Mouse (Mus musculus) lung, postnatal 36 days (tissue): ENCODE results near the gene Stox2.
"Not testable (repeated sequence)": the region's sequence is repeated elsewhere in the genome, so short reads cannot be mapped to it uniquely, and the experiment has no call there.

Experiments
- DNase-seq: peaks from one replicate; pipeline ENCODE4 v3.0.0; 2022; ENCODE audit warnings: mixed read lengths

Stox2 gene

DNA sequence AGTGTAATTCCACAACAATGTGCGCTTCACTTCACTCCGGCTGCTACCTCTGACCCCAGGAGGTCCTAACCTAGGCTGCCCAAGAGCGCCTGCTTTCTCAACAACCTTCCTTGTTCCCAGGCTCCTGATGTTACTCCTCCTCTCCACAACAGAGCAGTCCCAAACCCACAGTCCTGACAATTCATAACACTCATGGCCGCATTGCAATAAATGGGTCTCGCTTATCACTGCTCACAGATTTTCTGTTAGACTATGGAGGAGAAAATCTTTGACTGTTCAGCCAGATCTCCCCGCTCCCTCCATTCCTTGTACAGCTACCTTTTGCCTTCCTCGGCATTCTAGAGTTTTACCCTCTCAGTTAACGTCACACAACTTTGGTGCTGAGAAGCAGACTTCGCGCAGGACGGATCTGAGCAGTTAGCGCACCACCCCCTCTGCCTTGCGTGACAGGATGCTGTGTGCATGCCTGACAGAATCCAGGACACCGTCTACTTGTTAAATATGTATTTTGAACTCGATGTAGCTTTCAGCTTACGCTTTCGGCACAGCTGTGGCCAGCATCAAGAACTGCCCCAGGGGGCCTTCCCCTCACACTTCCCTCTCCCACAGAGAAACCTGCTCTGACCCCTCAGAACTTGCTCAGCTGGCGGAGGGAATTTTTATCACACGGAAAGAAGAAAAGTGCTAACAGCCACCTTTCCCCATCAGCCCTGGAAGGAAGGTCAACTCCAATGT lies at the start of gene Stox2:
Gene Stox2, minus strand, starts transcription at position 51 of the 735 bp plus-strand sequence.
- no peak for DNase-seq

DNA sequence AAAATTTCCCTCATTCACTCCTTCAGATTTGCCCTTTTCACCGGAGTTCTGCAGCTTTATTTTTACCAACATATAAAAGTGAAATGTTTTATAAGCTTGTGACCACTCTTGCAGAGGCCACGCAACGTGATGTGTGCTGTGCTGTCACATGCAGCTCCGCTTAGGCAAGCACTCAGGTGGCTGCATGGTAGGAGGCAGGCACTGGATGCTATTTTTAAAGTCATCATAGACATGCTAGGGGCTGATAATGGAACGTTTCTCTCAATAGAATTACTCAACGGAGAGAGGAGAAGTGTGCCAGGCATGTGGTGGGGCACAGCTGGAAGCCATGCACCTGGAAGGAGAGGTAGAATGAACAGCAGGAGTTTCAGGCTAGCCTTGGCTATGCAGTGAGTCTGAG lies 49.3 kb upstream of the Stox2 start:
- no peak for DNase-seq

DNA sequence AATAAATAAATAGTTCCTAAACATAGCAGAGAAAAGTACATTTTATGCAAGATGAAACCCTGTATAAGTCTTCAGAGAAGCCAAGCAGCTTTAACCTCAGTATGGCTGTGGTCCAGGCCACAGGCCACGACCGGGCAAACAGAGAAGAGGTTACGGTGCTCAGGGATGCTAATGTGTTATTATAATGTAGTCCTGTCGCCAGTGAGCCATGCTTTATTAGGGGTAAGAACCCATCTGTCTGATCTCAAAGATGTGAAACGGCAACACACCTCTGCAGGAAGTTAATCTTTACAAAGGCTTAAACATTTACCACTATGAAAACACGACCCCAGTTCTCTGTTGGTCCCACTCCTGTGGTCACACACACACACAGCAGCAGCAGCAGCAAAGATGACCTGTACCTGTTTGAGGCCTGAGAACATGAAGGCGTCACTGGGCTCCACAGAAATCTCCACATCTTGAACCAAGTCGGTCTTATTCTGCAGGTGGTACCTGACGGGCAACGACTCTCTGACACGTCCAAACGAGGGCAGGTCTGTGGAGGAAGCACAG lies 48.5 kb upstream of the Stox2 start:
- no peak for DNase-seq

DNA sequence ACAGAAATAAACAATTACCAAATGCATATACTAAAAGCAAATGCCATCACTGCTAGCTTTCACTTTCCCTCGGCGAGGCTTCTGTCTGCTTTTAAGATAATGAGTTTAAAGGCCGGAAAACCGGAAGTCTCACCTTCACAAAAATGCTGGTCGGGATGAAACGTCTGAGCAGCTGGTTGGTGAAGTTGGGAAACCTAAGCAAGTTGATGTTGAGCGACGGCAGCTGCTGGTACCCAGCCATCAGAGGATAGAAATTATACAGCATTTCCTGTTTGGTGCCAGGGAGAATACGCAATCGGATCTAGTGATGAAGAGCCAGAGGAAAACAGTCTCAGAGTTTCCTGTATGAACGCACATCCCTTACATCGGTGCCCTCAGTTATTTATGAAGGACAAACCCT lies 46.9 kb upstream of the Stox2 start:
- DNase-seq = peak; percentile 33

DNA sequence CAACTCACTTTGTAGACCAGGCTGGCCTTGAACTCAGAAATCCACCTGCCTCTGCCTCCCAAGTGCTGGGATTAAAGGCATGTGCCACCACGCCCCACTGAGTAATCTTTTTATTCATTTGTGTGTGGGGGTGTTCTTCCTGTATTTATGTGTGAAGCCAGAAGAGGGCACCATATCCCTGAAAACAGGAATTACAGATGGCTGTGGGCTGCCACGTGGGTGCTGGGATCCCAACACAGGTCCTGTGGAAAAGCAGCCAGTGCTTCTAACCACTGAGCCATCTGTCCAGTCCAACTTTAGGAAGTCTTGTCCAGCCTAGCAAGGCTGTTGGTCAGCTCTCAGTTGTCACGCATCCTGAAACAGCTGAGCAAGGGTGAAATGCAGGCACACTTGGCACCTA lies 41.1 kb upstream of the Stox2 start:
- no peak for DNase-seq

DNA sequence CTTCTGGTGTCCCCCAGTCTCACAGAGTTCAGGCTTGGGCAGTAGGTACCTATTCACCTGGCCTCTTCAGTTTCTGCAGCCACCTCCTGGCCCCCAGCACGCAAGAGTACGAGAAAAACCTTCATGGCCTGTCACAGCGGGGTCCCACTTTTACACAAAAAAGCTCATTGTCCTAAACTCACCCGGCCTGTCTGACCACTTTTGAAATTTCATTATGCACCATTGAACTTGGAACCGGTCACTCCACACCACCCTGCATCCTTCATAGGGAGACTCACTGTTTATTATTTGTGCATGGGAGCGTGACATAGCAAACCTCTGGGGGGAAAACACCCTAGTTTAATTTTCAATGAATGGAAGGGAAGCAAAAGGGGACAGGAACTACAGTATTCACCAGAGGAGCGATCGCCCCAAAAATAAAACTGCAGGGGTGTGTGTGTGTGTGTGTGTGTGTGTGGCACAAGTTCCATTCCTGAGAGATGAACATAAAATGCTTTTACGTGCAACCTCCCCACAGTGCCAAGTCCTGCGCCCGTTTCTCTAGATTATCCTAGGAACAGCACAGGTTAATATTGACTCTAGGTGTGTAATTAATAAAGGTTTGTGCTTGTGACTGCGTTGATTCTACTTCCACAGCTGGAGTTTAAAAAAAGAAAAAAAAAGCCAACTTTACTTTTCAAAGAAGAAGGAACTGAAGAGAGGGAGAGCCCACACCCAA lies 36.4 kb upstream of the Stox2 start:
- DNase-seq = no peak

DNA sequence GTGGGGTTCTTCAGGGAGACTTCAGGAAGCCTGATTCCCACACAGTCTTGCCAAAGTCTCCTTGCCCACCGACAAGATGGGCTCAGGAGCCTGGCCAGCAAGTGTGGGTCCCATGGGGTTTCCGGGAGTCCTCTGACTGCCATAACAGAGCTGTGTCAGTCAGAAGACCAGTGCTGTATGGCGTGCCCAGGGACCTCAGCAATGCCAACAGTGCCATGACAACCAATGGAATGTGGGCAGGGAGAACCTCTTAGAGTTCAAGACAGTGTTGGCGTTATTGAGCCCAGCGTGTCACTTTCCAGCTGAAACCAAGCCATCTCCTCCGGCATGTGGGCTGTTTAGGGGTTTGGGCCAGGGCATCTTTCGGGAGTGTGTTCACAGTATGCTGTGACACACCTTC lies 33.9 kb upstream of the Stox2 start:
- DNase-seq = no peak

DNA sequence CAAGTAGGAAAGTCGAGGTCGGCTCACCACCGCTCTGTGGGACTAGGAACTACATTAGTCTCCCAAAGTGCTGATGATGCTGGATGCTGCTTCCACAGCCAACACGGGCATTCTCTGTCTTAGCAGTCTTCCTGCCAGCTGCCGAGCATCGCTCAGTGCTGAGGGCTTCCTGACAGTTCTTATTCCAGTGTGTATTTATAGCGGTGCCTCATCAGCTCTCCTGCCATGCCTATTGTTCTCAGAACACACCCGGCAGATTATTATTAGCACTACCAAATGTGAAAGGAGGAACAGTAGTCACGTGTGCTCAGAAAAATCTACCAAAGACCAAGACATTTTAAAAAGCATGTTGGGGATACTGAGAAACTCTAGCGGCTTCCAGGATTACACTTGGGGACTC lies 15.5 kb upstream of the Stox2 start:
- peak; percentile 11 for DNase-seq

DNA sequence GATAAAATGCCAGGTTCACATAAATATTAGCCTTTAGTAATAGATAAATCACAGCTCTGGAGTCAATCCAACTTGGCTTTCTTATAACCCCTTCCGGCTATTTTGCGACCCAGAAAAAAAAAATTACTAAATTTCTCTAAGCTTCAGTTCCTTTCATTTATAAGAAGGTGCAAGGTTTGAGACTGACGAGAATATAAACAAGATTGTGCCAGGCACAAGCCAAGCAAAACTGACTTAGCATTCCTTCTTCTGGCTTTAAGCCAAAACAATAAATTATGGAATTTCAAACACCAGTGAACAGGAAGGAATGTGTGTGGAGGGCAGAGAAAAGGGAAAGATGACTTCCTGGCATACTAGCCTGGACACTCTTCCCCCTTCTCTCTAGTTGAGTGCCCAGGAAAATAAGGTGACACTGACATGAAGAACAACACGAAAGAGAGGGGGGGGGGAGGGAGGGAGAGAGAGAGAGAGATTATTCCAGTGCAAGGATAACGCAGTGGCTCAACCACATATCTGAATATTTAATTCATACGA lies 13.1 kb upstream of the Stox2 start:
- DNase-seq = no peak

DNA sequence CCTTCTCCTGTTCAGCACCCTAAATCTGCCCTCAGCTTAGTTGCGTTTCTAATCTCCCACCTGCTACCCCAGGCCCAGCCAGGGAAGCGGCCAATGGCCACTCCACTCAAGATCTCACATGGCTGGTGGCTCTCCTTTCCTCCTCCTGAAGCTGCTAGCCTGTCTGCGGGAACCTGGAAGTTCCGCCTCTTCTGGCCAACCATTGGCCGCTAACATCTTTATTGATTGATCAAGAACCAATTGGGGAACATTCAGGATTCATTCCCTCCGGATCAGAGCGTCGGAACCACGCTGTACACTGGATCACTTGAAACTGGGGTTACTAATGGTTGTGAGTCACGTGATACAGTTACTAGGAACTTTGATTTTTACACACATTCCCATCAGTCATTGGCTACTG lies 12.4 kb upstream of the Stox2 start:
- DNase-seq = peak; percentile 19

DNA sequence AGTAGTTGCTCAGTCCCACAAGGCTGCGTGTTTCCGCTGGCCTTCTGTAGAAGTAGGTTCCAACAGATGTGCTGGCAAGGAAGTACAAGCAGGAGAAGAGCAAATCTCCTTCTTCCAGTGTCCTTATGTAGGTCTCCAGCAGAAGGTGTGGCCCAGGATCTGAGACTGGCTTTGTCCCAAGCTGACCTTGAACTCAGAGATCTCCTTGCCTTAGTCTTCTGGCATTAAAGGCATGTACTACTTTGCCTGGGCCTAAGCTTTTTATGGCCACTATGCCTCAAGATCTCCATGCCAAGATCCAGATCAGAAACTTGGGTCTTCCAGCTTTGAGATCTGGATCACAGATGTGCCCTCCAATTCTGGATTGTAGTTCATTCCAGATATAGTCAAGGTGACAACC lies 3.0 kb upstream of the Stox2 start:
- DNase-seq = not testable (repeated sequence)

DNA sequence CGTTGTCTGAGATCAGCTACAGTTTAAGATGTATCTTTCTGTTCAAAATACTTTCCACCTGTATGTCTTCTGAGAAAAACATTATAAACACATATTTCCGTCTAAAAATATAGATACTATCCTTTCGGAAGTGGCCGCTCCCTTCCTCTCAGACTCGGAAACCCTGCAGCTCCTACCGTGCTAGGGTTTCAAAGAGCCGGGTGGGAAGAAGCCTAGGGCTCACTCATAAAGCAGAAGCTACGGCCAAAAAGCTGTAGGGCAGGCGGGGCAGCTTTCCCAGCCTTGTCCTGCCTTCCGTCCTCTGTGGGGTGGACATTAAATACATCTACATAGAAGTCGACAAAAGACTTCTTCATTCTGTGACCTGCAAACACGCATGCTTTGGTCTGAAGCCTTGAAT lies 6.9 kb downstream of the Stox2 start:
- DNase-seq = peak; percentile 15

DNA sequence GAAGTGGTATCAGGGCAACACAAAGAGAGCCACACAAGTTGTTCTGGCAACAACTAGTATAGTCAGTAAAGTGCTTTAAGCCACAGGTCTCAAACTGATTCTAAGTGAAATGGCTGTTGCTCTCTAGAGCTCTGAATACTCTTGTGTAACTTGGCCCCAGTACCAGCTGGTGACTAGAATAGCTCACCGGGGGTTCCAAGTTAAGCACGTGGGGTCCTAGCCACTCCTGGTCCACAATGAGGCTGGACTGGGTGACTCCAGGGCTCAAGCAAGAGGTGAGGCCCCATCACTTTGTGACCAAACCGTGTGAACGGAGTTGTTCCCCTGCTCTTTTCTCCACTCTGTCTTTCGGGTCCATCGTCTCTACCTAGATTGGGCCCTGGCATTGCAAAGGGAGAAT lies 8.2 kb downstream of the Stox2 start:
- DNase-seq = no peak

DNA sequence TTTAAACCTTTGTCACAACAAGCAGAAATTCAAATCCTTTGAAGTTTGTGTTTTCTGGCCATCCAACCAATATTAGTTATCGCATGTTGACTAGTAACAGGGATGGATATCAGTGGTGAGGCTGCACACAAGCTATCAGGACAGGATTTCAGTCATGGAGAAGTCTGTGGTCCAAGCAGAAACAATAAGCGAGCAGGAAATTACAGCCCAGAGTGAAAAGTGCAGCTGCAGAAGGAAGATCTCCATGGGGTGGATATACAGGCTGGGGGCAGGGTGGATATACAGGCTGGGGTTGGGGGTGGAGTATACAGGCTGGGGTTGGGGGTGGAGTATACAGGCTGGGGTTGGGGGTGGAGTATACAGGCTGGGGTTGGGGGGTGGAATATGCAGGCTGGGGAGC lies 10.3 kb downstream of the Stox2 start:
- no peak for DNase-seq

DNA sequence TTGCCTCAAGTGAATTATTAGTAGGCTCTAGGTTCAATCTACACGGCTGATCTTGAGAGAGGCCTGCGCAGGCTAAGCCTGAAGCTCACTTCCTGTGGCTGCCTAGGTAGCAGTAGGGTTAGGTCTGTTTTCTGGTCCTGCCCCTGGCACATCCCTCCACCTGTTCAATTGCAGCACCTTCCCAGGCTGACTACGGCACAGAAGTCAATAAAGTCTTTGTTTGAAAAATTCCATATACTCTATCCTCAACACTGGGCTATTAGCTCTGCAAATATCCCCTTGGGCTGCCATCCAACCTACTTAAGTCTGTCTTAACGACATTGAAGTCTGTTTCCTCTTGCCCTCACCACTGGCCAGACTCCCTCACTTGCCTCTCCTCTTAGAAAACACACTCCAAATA lies 10.8 kb downstream of the Stox2 start:
- DNase-seq = peak; percentile 72

DNA sequence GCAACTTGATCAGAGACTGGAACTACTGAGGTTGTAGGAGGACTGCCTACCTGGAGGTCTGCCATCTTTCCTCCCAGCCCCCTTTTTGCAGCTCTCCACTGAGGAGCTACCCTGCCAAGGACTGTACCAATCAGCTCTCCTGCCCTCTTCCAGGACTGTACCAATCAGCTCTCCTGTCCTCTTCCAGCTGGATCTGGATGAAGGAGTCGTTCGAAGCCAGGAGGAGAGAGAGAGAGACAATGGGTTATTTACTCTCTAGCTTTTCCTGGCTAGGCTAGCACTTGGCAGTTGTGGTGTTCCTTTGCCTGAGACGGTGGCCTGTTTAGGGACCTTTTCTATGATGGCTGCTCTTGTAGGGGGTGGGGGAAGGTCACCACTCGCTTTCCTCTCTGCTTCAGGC lies 14.9 kb downstream of the Stox2 start:
- DNase-seq = no peak

DNA sequence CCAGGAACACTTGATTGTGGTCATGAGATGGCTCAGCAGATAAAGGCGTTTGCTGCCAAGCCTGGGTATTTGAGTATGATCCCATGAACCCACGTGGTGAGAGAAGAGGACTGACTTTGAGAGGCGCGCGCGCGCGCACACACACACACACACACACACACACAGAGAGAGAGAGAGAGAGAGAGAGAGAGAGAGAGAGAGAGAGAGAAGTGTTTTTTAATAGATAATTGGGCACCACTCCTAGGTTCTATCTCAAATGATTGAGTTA lies 32.0 kb downstream of the Stox2 start:
- peak; percentile 49 for DNase-seq

DNA sequence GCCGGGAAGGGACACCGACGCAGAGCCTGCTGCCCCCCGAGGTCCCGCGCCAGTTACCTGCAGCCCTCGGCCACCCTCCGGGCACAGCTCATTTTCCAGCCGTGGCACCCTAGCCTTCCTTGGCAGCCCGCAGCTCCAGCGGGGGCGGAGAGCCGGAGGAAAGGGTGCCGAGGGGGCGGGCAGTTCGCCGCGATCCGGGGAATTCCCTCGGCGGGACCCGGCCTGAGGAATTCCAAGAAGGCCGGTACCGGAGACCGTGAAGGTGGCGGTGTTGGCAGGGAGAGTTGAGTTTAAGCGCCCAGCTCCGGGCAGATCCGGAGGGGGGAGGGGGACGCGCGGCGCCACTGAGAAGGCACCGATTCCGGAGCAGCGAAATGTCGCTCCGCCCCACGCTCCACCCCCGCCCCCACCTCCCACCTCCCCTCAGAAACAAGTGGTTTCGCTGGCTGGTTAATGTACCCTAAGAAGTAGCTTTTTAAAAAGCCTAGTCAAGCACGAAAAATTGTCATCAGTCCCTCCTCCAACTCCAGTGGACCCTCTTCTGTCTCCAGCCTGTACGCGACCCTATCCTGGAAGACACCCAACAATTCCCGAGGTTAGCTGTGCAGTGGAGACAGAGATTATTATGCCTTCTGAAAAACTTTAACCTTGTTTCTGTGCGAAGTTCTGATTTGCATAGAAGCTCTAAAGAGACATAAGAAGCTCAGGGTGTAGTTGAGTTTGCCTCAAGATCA lies 32.5 kb downstream of the Stox2 start:
- peak; percentile 74 for DNase-seq

DNA sequence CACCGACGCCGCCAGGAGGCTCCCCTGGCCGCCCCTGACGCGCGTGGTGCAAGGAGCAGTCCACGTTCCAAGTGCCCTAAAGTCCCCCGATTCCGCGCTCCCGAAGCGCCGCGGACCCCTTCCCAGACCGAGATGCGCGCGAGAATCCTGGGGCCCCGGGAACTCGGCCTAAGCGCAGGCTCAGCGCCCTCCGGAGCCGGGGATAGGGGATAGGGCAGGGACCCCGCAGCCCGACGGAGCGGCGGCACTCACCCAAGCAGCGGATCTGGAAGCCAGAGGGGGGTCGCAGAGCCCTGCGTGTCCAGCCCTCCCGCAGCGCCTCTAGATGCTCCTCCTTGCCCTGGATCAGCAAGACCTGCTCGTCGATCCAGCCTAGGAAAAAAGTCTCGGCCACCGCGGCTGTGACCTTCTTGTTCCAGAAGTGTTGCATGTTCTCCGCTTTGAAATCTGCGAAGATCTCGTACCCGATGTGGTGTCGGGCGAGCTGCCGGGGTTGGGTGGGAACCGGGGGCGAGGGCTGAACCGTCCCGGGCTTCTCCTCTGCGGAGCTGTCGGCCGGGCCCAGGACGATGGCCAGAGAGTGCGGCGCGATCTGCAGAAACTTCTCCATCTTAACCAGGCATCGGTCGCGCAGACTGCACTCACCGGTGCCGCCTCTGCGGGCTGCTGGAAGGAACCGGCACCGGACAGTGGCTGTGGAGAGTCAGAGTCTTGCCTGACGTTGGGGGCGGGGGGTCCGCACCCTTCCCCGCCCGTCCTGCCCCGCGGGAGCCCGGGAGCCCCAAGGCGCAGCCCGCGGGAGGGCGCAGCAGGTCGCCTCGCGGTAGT lies 33.3 kb downstream of the Stox2 start:
- DNase-seq = peak; percentile 11

DNA sequence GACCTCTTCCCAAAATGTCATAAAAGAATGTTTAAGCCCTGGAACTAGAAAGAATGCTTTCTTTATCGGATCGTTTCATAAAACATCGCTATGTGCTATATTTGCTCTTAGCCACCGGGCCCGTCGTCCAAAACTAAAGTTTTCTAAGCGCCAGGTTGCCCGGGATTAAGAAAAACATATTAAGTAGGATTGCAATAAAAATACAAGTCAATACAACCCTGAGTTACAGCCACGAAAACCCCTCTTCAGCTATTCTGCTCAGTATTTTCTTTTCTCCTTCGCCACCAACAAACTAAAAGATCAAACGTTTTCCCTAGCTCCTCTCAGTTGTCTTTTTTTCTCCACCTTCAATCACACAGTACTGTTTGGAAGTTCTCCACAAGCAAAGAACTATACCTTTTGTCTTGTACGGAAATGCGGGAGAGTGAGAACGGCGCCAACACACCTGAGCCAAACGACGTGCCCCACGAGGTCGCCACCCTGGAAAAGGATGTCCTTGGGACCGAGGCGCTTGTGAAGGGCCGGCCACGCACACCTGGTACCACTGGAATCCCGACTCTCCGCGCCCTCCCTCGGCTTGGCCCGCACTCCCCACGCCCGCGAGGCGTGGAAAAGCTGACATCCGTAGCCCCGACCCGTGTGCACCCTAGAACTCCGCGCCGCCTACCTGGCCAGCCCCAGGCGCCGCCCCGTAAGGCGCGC lies 34.0 kb downstream of the Stox2 start:
- DNase-seq = peak; percentile 30

DNA sequence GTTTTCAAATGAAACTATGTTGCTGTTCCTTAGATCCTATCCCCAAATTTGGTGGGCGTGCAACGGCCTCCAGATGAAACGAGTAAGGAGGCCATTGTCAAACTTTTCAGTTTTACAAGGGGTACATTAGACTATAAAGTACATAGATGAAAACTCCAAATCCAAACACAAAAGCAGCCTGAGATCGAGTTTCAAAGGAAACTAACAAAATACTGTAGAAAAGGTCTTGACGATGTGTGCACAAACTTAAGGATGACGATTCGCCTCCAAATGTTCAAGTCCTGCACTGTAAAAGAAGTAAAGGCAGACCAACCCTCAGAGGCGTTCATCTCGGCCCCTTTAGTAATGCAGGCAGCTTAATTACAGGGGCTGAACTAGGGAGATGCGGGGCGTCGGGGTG lies 34.8 kb downstream of the Stox2 start:
- no peak for DNase-seq

DNA sequence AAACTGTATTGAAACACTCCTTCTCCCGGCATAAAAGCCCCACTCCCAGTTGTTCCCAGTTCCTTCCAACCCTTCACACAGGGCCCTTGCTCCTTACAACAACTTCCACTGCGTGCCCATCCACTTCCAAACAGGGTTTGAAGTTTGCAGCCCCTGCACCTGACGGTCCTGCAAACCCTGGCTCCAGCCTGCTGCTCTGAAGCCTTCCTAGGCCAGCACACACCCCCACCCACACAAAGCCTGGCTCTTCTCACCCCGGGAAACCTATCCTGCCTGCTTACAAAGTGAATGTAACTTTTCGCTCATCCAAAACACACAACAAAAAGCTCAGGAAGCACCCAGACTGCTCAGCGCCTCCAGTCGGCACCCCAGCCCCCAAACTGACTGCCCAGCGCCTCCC lies 37.1 kb downstream of the Stox2 start:
- DNase-seq = no peak
